Mouse (Mus musculus) kidney, adult 2 months (tissue): Measurements from ENCODE around the gene Banf1.

ENCODE experiments used
- CTCF ChIP-seq: fragments of 200-500 bp; conservative IDR thresholded peaks from 2 replicates; pipeline ENCODE4 v1.5.1; 2011; ENCODE audit warnings: low read depth, mild to moderate bottlenecking, control low read depth, low read length, moderate library complexity, mixed read lengths; ENCODE audit not compliant: insufficient read depth, insufficient read length
- POLR2A ChIP-seq: fragments of 200-500 bp; IDR thresholded peaks from one replicate; pipeline ENCODE4 v1.6.1; 2011; ENCODE audit warnings: low read depth, low read length, control low read depth

DNA sequence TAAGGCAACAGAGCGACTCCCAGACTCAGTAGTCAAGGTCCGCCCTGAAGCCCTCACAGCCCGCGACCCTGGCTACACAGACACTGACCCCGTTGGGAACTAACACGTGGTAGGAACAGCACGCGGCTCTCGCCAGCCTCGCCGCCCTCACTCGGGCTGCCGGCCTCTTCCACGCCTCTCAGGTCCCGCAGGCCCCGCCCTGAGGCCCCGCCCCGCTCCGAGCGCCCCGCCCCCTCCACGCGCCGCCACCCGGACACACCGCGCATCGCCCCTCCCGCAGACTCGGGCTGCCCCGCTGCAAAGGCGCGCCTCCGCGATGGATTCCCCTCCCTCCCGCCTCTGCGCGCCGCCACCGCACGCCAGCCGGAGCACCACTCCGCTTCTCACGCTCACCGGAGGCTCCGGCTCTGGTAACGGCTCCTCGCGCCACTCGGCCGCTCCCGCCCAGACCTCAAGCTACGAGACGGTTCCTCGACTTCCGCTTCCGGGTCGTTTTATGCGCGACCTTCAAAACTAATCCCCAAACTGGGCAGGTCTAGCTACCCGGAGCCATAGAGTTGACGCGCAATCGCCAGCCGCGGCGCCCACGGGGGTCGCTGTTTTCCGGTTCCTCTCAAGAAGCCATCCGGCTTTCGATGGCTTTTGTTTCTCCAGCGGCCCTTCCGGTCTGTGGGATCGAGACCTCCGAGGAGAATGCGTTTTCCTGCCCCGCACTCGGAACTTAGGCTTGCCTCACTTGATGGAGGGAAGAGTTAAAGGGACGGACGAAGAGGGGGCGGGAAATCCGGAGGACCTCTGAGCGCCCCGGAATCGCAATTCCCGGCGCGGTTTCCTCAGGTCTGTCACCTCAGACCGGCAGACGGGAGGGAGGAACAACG is 554 bp downstream of the Banf1 start, which contains the start of gene Eif1ad:
- no peak for TF ChIP-seq POLR2A
- TF ChIP-seq CTCF, result no peak
